Mouse (Mus musculus) liver, postnatal 0 days (tissue): ENCODE data around the gene Cmc2. TPM values are rescaled to one million over a fixed set of nuclear protein-coding genes. Genes with fewer than 3 reads are reported as not detected.

ENCODE experiments used
- ATAC-seq: fragments of 200-750 bp; cut with Nextera tagmentation; 2 replicates; pipeline ENCODE4 v1.8.0; 2017; ENCODE audit warnings: mild to moderate bottlenecking, moderate library complexity
- DNase-seq: peaks from one replicate; pipeline ENCODE4 v3.0.0-alpha.2; 2016
- H3K27ac ChIP-seq: fragments of 300-500 bp; sonication (generic); 2 replicates; pipeline ENCODE4 v1.5.1; 2014; ENCODE audit warnings: antibody characterized with exemption, moderate library complexity, mild to moderate bottlenecking, low read depth
- H3K27me3 ChIP-seq: fragments of 300-500 bp; sonication (generic); 2 replicates; pipeline ENCODE4 v1.6.1; 2014; ENCODE audit warnings: low read length, control low read depth, mixed read lengths; ENCODE audit not compliant: insufficient read depth
- H3K36me3 ChIP-seq: fragments of 300-500 bp; sonication (generic); replicated peaks from 2 replicates; pipeline ENCODE4 v1.6.1; 2014; ENCODE audit warnings: mild to moderate bottlenecking, control low read depth, low read length, moderate library complexity, mixed read lengths; ENCODE audit not compliant: insufficient read depth
- H3K4me1 ChIP-seq: fragments of 300-500 bp; sonication (generic); 2 replicates; pipeline ENCODE4 v1.6.1; 2014; ENCODE audit warnings: antibody characterized with exemption, mild to moderate bottlenecking, control low read depth; ENCODE audit not compliant: insufficient read depth
- H3K4me2 ChIP-seq: fragments of 300-500 bp; sonication (generic); 2 replicates; pipeline ENCODE4 v1.6.1; 2014; ENCODE audit warnings: low read depth, mild to moderate bottlenecking, low read length, moderate library complexity, mixed read lengths
- H3K4me3 ChIP-seq: fragments of 300-500 bp; sonication (generic); 2 replicates; pipeline ENCODE4 v1.5.1; 2014; ENCODE audit warnings: low read depth, low read length
- H3K9ac ChIP-seq: fragments of 300-500 bp; sonication (generic); replicated peaks from 2 replicates; pipeline ENCODE4 v1.6.1; 2014; ENCODE audit warnings: mild to moderate bottlenecking, moderate library complexity
- H3K9me3 ChIP-seq: fragments of 300-500 bp; sonication (generic); 2 replicates; pipeline ENCODE4 v1.6.1; 2016; ENCODE audit warnings: mild to moderate bottlenecking, control low read depth, low read length, mixed read lengths
- CTCF ChIP-seq: sonication (generic); IDR thresholded peaks from 2 replicates; pipeline ENCODE4 v1.5.1; 2016; ENCODE audit warnings: antibody characterized with exemption, low read depth
- EP300 ChIP-seq: IDR thresholded peaks from 2 replicates; pipeline ENCODE4 v1.6.1; 2016; ENCODE audit warnings: antibody characterized with exemption, low read depth, mild to moderate bottlenecking
- WGBS: fragments of 180-500 bp; shearing (Covaris S2); extraction: QIAGEN DNeasy Blood & Tissue Kit; methylation state at CpG from one replicate; pipeline ENCODE4 v1.1.7; 2014; ENCODE audit not compliant: insufficient replicate concordance; 5-methylcytosine and 5-hydroxymethylcytosine counted together
- polyA plus RNA-seq: library from polyadenylated mRNA; unstranded; fragments of >200 nt; fragmentation: Nextera tagmentation; extraction: Ambion mirVana; gene quantifications from 2 replicates; pipeline ENCODE4 v1.2.1, GENCODE M21; 2015

Gene Cmc2
- polyA plus RNA-seq, 1 experiment from 2014 or later = 47.3 TPM

GRCm38 (mm10) chr8:116947589-116947988, 26.3 kb upstream of the Cmc2 start:
- H3K36me3 ChIP-seq = no peaks in the 10 kb centered on the region
- H3K4me3 ChIP-seq = no peak overlapping the region
- H3K9ac ChIP-seq = no peak overlapping the region
- no peak for ATAC-seq
- 48% methylated on average over 7 of the region's 7 CpGs for WGBS
- H3K27ac ChIP-seq = no peak overlapping the region
- no peak overlapping the region for H3K4me2 ChIP-seq
- H3K4me1 ChIP-seq = peaks cover 37% of the 10 kb centered on the region
- H3K27me3 ChIP-seq = no peaks in the 10 kb centered on the region
- DNase-seq = no peak
- no peaks in the 10 kb centered on the region for H3K9me3 ChIP-seq
- TF ChIP-seq CTCF (no peak), EP300 (no peak)

- Histone ChIP-seq H3K27ac (peak overlapping the region; percentile 65), H3K9ac (no peak overlapping the region; the same call in 1 of the 2 replicates), H3K4me3 (peak overlapping the region; percentile 33; the same call in 1 of the 2 replicates), H3K27me3 (no peaks in the 10 kb centered on the region), H3K36me3 (no peaks in the 10 kb centered on the region), H3K9me3 (no peaks in the 10 kb centered on the region), H3K4me1 (peaks cover 37% of the 10 kb centered on the region), H3K4me2 (peak overlapping the region; percentile 70)
- TF ChIP-seq CTCF (no peak), EP300 (no peak)
- DNase-seq (no peak), ATAC-seq (no peak)
- WGBS = 62% methylated on average over 6 of the region's 6 CpGs
Measured at GRCm38 (mm10) chr8:116946851-116947250, 25.6 kb upstream of the Cmc2 start.

GRCm38 (mm10) chr8:116946268-116946838, 25.1 kb upstream of the Cmc2 start:
- Histone ChIP-seq H3K4me2 (peak overlapping the region; percentile 70), H3K36me3 (no peaks in the 10 kb centered on the region), H3K27me3 (no peaks in the 10 kb centered on the region), H3K9ac (no peak overlapping the region; the same call in 1 of the 2 replicates), H3K4me1 (peaks cover 37% of the 10 kb centered on the region), H3K27ac (peak overlapping the region; percentile 65), H3K4me3 (peak overlapping the region; percentile 33), H3K9me3 (no peaks in the 10 kb centered on the region)
- no peak for TF ChIP-seq EP300
- WGBS = 40% methylated on average over 21 of the region's 21 CpGs
- no peak for ATAC-seq
- peak; percentile 24 for DNase-seq

- 57% methylated on average over 9 of the region's 9 CpGs for WGBS
- Histone ChIP-seq H3K9me3 (no peaks in the 10 kb centered on the region), H3K4me1 (peaks cover 35% of the 10 kb centered on the region), H3K9ac (no peak overlapping the region), H3K27ac (peak overlapping the region; percentile 65; the same call in 1 of the 2 replicates), H3K4me3 (no peak overlapping the region), H3K27me3 (no peaks in the 10 kb centered on the region), H3K36me3 (no peaks in the 10 kb centered on the region), H3K4me2 (peak overlapping the region; percentile 99)
- TF ChIP-seq CTCF = no peak
- TF ChIP-seq EP300 = peak; percentile 81
- ATAC-seq (peak; percentile 40), DNase-seq (no peak)
Measured at GRCm38 (mm10) chr8:116945169-116945910, 24.1 kb upstream of the Cmc2 start.

GRCm38 (mm10) chr8:116944385-116944696, 23.1 kb upstream of the Cmc2 start:
- Histone ChIP-seq H3K4me2 (peak overlapping the region; percentile 99), H3K27me3 (no peaks in the 10 kb centered on the region), H3K36me3 (no peaks in the 10 kb centered on the region), H3K9me3 (no peaks in the 10 kb centered on the region), H3K4me1 (peaks cover 35% of the 10 kb centered on the region), H3K27ac (no peak overlapping the region), H3K9ac (peak overlapping the region; percentile 87), H3K4me3 (peak overlapping the region; percentile 97)
- TF ChIP-seq EP300 = no peak
- no peak for DNase-seq
- 7% methylated on average over 4 of the region's 4 CpGs for WGBS
- no peak for ATAC-seq

- DNase-seq (peak; percentile 47), ATAC-seq (peak; percentile 62)
- Histone ChIP-seq H3K27me3 (no peaks in the 10 kb centered on the region), H3K9me3 (no peaks in the 10 kb centered on the region), H3K36me3 (no peaks in the 10 kb centered on the region), H3K9ac (peak overlapping the region; percentile 87), H3K27ac (peak overlapping the region; percentile 70), H3K4me1 (peaks cover 35% of the 10 kb centered on the region), H3K4me2 (peak overlapping the region; percentile 99), H3K4me3 (peak overlapping the region; percentile 97)
- TF ChIP-seq CTCF = no peak
- TF ChIP-seq EP300 = no peak
- WGBS = under 1% methylated on average over 50 of the region's 62 CpGs
Measured at GRCm38 (mm10) chr8:116943555-116944384, 22.5 kb upstream of the Cmc2 start.
